Mouse (Mus musculus): ENCODE data around the gene Bmx. TPM values are rescaled to one million over a fixed set of nuclear protein-coding genes. Genes with fewer than 3 reads are reported as not detected.

Bmx gene
- polyA plus RNA-seq, 1 experiment = not detected

- H3K4me1 ChIP-seq (ENCODE audit: control insufficient read depth, insufficient read depth, low read length) = no peaks in the 10 kb centered on the region
- H3K4me3 ChIP-seq (ENCODE audit: insufficient read depth, low read length) = no peak overlapping the region
- no peak overlapping the region for H3K27ac ChIP-seq (ENCODE audit: insufficient read depth, low read length)
- TF ChIP-seq CTCF (IDR thresholded peaks at IDR 0.05; ENCODE audit: borderline replicate concordance, insufficient read depth, low read length) = no peak
- no peak for TF ChIP-seq POLR2A (IDR thresholded peaks at IDR 0.05; ENCODE audit: low read depth, low read length)
Measured at GRCm38 (mm10) chrX:164262286-164262685, 4.3 kb upstream of the Bmx start.

DNA sequence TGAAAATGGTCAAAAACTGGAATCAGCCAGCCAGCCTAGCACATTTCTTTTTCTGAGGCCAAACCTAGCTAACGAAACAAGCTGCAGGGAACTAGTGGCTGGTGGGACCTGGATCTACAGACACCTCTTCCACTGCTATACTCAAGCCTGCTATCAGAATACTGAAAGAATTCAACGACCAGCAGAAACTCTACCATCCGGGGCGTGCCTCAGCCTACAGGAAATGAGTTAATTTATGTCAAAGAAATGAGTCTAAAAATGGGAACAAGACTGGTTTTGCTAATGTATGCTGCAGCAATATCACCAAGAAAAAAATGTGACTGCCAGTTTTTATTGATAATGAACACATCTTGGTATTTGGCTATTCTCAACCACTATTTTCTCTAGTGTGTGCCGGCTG is 669 bp upstream of the Bmx start:
- H3K4me1 ChIP-seq (ENCODE audit: control insufficient read depth, insufficient read depth, low read length) = no peaks in the 10 kb centered on the region
- no peak overlapping the region for H3K27ac ChIP-seq (ENCODE audit: insufficient read depth, low read length)
- TF ChIP-seq POLR2A (IDR thresholded peaks at IDR 0.05; ENCODE audit: low read depth, low read length) (no peak), CTCF (IDR thresholded peaks at IDR 0.05; ENCODE audit: borderline replicate concordance, insufficient read depth, low read length) (no peak)
- no peak overlapping the region for H3K4me3 ChIP-seq (ENCODE audit: insufficient read depth, low read length)

GRCm38 (mm10) chrX:164256527-164256926 is 1.5 kb downstream of the Bmx start:
- Histone ChIP-seq H3K4me3 (ENCODE audit: insufficient read depth, low read length) (no peak overlapping the region), H3K4me1 (ENCODE audit: control insufficient read depth, insufficient read depth, low read length) (no peaks in the 10 kb centered on the region), H3K27ac (ENCODE audit: insufficient read depth, low read length) (no peak overlapping the region)
- no peak for TF ChIP-seq POLR2A (IDR thresholded peaks at IDR 0.05; ENCODE audit: low read depth, low read length)

- Histone ChIP-seq H3K4me3 (ENCODE audit: insufficient read depth, low read length) (no peak overlapping the region), H3K27ac (ENCODE audit: insufficient read depth, low read length) (no peak overlapping the region), H3K4me1 (ENCODE audit: control insufficient read depth, insufficient read depth, low read length) (no peaks in the 10 kb centered on the region)
- TF ChIP-seq POLR2A (IDR thresholded peaks at IDR 0.05; ENCODE audit: low read depth, low read length) (no peak), CTCF (IDR thresholded peaks at IDR 0.05; ENCODE audit: borderline replicate concordance, insufficient read depth, low read length) (no peak)
Measured at GRCm38 (mm10) chrX:164246722-164247121, 11.3 kb downstream of the Bmx start.

GRCm38 (mm10) chrX:164245714-164246113 is 12.3 kb downstream of the Bmx start:
- no peak overlapping the region for H3K27ac ChIP-seq (ENCODE audit: insufficient read depth, low read length)
- TF ChIP-seq CTCF (IDR thresholded peaks at IDR 0.05; ENCODE audit: borderline replicate concordance, insufficient read depth, low read length) (no peak), POLR2A (IDR thresholded peaks at IDR 0.05; ENCODE audit: low read depth, low read length) (no peak)
- no peak overlapping the region for H3K4me3 ChIP-seq (ENCODE audit: insufficient read depth, low read length)
- no peaks in the 10 kb centered on the region for H3K4me1 ChIP-seq (ENCODE audit: control insufficient read depth, insufficient read depth, low read length)

DNA sequence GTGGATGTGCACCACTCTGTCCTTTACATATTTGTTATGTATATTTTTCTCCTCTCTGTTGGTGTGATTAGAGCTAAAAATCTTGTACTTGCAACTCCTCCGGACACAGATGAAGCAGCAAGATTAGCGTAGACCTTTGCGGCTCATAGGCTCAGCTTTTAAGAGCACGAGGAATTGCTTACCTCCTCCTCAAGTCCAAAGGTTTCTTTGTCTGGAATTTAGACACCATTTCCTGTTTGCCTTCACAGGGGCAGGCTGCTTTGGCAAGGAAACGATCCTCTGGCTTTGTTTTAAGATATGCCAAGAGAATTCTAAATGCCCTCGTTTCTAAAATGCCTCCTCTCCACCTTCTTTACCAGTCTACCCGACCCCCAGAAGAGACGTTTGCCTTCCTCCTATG is 24.6 kb downstream of the Bmx start:
- no peak for TF ChIP-seq POLR2A (IDR thresholded peaks at IDR 0.05; ENCODE audit: low read depth, low read length)
- no peak for TF ChIP-seq CTCF (IDR thresholded peaks at IDR 0.05; ENCODE audit: borderline replicate concordance, insufficient read depth, low read length)
- Histone ChIP-seq H3K4me1 (ENCODE audit: control insufficient read depth, insufficient read depth, low read length) (no peaks in the 10 kb centered on the region), H3K4me3 (ENCODE audit: insufficient read depth, low read length) (no peak overlapping the region), H3K27ac (ENCODE audit: insufficient read depth, low read length) (no peak overlapping the region)

- TF ChIP-seq POLR2A (IDR thresholded peaks at IDR 0.05; ENCODE audit: low read depth, low read length) = no peak
- TF ChIP-seq CTCF (IDR thresholded peaks at IDR 0.05; ENCODE audit: borderline replicate concordance, insufficient read depth, low read length) = no peak
- H3K27ac ChIP-seq (ENCODE audit: insufficient read depth, low read length) = no peak overlapping the region
- H3K4me3 ChIP-seq (ENCODE audit: insufficient read depth, low read length) = no peak overlapping the region
- no peaks in the 10 kb centered on the region for H3K4me1 ChIP-seq (ENCODE audit: control insufficient read depth, insufficient read depth, low read length)
Measured at GRCm38 (mm10) chrX:164221989-164222388, 36.0 kb downstream of the Bmx start.

DNA sequence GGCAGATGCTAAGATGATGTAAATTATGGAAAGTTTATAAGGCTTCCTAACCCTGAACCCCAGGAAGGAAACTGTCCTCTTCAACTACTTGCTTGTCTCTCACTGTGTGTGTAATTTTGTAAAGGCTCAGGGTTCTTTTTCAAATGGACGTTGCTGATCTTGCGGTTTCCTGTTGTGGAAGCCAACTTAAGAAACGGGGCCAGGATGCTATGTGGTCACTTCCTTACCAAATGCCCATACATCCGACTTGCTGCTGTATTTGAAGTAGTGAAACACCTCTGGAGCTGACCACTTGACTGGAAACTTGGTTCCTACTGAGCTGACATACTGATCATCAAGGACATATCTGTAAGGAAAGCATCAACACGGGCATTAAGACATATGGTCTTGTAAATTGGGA is 57.4 kb downstream of the Bmx start:
- TF ChIP-seq CTCF (IDR thresholded peaks at IDR 0.05; ENCODE audit: borderline replicate concordance, insufficient read depth, low read length) = no peak
- no peak for TF ChIP-seq POLR2A (IDR thresholded peaks at IDR 0.05; ENCODE audit: low read depth, low read length)
- H3K4me3 ChIP-seq (ENCODE audit: insufficient read depth, low read length) = no peak overlapping the region
- H3K27ac ChIP-seq (ENCODE audit: insufficient read depth, low read length) = no peak overlapping the region
- H3K4me1 ChIP-seq (ENCODE audit: control insufficient read depth, insufficient read depth, low read length) = no peaks in the 10 kb centered on the region

DNA sequence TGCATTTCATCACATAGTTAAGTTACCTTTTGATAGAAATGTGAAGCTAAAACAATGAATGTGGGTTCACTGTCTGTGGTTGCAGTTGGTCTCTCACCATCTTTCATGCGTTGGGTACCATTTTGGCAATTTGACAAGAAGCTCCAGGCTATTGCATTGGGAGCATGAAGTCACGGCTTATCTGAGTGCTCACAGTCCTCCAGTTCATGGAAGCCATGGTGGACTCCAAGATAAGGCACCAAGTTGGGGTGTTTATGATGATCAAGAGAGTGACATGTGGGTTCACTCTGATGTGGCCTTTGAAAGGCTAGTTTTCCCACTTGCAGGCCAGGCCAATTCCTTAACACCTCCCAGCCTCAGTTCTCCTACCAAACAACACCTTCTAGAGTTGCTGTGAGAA is 60.3 kb downstream of the Bmx start:
- no peaks in the 10 kb centered on the region for H3K4me1 ChIP-seq (ENCODE audit: control insufficient read depth, insufficient read depth, low read length)
- H3K27ac ChIP-seq (ENCODE audit: insufficient read depth, low read length) = no peak overlapping the region
- H3K4me3 ChIP-seq (ENCODE audit: insufficient read depth, low read length) = no peak overlapping the region
- TF ChIP-seq POLR2A (IDR thresholded peaks at IDR 0.05; ENCODE audit: low read depth, low read length) (no peak), CTCF (IDR thresholded peaks at IDR 0.05; ENCODE audit: borderline replicate concordance, insufficient read depth, low read length) (no peak)

GRCm38 (mm10) chrX:164189880-164190279 is 68.1 kb downstream of the Bmx start:
- Histone ChIP-seq H3K4me3 (ENCODE audit: insufficient read depth, low read length) (no peak overlapping the region), H3K27ac (ENCODE audit: insufficient read depth, low read length) (no peak overlapping the region), H3K4me1 (ENCODE audit: control insufficient read depth, insufficient read depth, low read length) (no peaks in the 10 kb centered on the region)
- TF ChIP-seq POLR2A (IDR thresholded peaks at IDR 0.05; ENCODE audit: low read depth, low read length) = no peak
- no peak for TF ChIP-seq CTCF (IDR thresholded peaks at IDR 0.05; ENCODE audit: borderline replicate concordance, insufficient read depth, low read length)

- no peak for TF ChIP-seq POLR2A (IDR thresholded peaks at IDR 0.05; ENCODE audit: low read depth, low read length)
- TF ChIP-seq CTCF (IDR thresholded peaks at IDR 0.05; ENCODE audit: borderline replicate concordance, insufficient read depth, low read length) = no peak
- H3K4me1 ChIP-seq (ENCODE audit: control insufficient read depth, insufficient read depth, low read length) = no peaks in the 10 kb centered on the region
- no peak overlapping the region for H3K4me3 ChIP-seq (ENCODE audit: insufficient read depth, low read length)
- H3K27ac ChIP-seq (ENCODE audit: insufficient read depth, low read length) = no peak overlapping the region
Measured at GRCm38 (mm10) chrX:164183844-164184243, 74.1 kb downstream of the Bmx start.
